Mouse (Mus musculus): ENCODE results near the gene Usp5. TPM values are rescaled to one million over a fixed set of nuclear protein-coding genes. Genes with fewer than 3 reads are reported as not detected.
A peak's percentile ranks its signal among the peaks of the same experiment; 100 is the strongest.

Usp5 gene
- polyA plus RNA-seq (2012; rRNA removed), result 133 and 147 TPM in 2 replicates

DNA sequence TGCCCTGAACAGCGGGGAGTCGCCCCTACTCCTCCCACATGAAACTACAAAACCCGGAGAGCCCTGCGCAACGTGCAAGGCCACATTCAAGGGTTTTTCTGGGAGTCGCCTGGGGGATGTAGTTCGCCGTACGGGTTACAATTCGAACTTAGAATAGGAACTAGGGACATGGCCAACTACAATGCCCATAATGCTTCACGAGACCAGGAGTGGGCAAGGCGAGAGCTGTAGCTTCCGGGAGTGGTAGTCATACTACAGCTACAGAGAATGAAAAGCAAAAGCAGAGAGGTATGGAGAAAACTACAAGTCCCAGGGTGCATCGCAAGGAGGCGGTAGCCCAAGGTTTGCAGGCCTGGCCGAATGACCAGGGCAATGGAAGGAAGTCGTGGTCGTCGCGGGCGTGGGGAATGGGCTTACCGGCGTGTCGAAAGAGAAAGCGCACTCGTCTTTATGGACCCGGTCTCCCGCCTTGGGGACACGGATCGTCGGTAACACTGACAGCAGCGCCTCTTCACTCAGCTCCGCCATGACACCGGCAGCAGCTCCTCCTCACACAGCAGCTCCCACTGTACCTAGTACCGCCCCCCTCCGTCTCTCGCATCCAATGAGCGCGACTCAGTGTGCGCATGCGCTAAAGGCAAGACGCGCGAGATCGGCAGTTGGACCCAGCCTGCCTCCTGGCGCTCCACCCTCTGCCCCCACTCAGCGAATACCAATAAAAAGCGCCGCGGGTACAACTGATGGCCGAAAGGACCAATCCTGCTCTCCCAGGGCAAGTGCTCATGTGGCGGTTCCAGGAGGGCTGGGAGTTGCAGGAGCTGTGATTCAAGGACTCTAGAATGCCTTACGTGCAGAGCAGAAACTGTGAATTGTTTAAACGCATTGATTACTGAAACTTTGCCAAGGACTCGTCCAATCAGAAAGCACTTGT lies at the start of gene Usp5, which contains the start of gene Cdca3:
Usp5 (minus strand) TSS at position 617 of the 931 bp plus-strand sequence.
Cdca3 (plus strand) TSS at position 680 of the 931 bp plus-strand sequence.
- peak; percentile 98 to 99 for DNase-seq (ENCODE audit: extremely low spot score in 1 of 2, low spot score in 1 of 2)

DNA sequence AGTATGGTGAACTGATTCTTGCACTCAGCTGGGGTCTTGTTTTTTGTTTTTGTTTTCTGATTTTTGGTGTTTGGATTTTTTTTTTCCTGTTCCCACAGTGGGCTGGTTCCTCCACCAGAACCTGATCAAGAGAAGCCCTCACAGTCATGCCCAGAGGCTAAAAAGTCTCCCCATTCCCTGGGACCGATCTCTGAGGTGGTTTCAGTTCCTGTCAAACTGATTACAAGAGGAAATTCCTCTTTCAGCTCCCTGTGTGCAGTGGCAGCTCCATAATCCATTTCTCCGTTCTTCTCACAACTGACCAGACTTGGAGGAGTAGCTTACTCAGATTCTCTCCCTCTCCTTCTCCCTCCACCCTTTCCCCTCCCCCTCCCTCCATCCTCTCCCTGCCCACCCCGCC lies 45.1 kb upstream of the Usp5 start:
- no peak for DNase-seq (ENCODE audit: extremely low spot score in 1 of 2, low spot score in 1 of 2)

DNA sequence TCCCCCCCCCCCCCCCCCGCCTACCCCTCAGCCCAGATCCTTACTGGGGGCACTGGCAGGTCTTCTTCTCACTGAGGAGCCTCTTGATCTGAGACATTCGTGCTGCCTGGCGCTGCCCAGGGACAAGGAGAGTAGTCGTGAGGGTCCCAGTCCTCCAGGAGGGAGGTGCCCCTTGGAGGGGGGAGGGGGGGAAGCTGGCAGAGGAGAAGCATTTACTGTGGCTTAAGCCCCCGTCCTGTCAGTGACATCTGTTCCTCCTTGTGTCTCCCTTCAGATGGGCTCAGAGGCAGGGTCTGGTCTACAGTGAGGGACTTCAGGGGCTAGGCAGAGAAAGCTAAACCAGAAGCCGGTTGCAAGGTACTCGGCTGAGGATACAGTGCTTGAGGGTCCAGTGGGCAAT lies 37.3 kb upstream of the Usp5 start:
- DNase-seq (ENCODE audit: extremely low spot score in 1 of 2, low spot score in 1 of 2), result no peak

DNA sequence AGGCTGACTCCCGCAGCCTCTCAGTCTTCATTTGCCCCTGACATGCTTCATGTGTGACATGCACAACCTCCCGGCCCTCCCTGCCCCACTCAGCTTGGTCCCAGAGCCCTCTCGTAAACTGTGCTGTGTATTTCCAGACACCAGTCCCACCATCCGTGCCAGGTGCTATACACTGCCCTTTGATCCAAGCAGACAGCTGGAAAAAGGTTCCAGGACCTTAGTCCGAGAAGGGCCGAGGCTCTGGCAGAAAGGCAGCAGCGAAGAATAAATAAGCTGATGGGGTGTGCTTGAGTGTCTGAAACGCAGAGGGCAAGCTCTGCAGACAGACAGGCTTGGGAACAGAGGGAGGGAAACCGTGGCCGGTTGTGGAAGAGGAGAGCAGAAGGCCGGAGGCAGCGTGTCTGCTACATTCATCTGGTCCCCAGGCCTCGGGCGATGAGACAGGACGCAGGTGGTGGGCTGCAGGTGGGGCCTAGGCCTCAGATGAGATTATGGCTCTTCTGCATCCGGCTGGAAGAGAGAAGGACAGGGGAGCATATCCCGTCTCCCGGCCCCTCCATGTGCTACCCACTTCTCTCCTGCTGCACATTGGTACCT lies 36.6 kb upstream of the Usp5 start:
- DNase-seq (ENCODE audit: extremely low spot score in 1 of 2, low spot score in 1 of 2), result no peak

DNA sequence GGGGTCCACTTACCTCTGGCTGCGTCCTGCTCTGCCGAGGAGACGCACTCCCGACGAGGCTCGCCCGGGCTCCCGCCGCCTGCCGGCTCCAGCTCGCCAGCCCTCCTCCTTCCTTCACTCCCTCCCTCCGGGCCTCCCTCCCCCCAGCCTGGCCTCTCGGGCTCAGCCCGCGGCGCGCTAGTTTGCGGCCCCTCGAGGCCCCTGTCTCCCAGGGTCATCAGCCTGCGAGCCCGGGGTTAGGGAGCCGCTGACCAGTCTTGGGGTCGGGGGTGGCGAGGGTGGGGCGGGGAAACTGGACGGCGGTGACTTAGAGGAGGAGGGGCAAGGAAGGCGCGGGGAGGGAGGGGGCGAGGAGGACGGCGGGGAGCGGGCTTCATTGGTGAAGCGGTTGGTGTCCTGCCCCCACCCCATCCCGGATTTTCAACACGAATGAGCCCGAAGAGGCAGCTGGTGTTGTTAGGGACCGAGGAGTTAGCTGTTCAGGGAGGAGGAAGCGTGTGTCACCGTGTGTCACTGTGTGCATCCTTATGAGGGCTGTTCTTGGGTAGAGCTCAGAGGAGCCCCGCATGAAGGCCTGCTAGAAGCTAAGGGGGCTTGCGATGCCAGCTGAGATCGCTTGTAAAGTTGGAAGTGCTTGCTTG lies 34.5 kb upstream of the Usp5 start, which contains the start of gene Gpr162:
Gpr162 (minus strand) TSS at position 326 of the 641 bp plus-strand sequence.
- peak in 1 of 2 experiments; percentile 80 for DNase-seq (ENCODE audit: extremely low spot score in 1 of 2, low spot score in 1 of 2)

DNA sequence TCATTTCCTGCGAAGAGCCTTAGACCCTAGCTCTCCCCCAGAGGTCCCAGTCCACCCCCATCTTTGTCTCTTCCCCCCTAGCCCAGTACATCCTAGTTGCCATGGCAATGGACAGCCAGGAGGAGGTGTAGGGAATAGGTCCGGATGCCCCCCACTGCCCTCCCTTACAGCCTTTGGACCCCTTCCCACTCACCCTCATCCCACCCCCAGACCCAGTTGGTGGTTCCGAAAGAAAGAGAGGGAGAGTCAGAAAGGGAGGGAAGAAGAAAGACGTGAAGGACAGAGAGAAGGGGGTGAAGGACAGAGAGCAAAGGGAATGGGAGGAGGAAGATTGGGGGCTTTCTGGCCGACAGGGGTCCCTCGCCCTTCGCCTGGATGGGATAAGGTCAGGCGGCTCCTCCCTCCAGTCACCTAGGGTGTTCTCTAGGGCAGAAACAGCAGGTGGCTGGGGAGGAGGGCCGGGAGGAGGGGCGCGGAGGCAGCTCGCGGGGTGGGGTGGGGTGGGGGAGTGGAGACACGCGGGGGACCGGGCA lies 33.9 kb upstream of the Usp5 start:
- DNase-seq (ENCODE audit: extremely low spot score in 1 of 2, low spot score in 1 of 2), result no peak

DNA sequence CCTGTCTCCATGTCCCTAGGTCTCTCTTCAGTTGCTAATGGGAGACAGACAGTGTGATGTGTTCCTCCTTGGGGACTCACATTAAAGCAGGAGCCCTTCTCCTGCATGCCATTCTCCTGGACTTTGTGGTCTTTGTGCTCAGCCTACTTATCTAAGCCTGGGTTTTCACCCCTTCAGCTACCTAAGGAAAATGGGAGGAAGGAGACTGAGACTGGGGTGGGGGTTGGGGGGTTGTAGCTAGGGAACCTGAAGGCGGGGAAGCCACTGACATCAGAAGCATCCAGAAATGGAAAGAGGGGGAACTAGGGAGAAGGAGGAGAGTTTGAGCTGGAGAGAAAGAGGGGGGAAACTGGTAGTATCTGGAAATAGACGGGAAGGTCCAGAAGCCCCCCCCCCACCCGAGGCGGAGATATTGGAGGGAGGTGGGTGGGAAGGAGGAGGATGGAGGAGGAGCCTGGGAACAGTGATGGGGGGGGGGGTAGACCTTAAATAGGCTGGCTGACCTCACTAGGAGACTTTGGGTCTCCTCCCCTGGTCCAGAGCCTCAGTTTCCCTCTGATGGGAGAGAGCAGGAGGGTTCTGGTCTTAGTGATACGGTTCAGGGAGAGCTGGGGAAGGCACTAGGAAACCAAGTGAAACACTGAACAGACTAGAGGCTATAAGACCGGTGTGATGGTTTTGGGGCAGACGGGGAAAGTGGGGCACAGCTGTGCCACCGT lies 33.3 kb upstream of the Usp5 start:
- DNase-seq (ENCODE audit: extremely low spot score in 1 of 2, low spot score in 1 of 2), result peak in 1 of 2 experiments; percentile 65

DNA sequence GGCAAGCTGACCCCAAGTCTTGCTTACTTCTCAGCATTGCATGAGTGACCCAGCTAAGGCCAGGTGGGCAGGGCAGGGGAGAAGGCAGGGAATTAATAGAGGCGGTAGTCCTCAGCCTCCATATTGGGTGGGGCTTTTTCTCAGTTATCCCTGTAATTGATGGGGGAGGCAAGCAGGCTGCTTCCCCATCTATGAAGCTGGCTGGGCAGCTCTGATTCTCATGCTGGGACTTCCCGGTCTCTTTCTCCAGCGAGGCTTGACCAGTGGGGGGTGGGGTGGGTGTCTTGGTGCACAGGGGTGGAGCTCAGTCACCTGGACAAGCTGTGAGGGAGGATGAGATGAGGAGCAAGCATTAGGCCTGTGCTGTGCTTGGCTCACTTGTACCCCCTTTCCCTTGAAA lies 32.5 kb upstream of the Usp5 start:
- DNase-seq (ENCODE audit: extremely low spot score in 1 of 2, low spot score in 1 of 2), result no peak

DNA sequence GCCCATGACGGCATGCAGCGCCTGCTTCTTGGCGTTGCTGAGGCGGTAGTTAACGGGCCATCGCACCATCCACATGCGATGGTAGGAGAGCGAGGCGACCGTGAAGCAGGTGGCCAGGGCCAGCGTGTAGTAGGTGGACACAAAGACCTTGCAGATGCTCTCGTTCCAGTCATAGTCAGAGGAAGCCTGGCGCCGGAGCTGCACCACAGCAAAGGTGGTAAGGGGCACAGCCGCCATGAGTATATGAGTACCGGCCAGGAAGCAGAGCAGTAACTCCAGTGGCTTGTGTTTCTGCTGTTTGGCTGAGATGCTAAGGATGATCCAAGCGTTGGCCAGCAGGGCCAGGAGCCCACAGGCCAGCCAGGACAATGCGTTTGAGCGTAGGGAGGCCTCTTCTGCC lies 32.0 kb upstream of the Usp5 start:
- DNase-seq (ENCODE audit: extremely low spot score in 1 of 2, low spot score in 1 of 2), result no peak

DNA sequence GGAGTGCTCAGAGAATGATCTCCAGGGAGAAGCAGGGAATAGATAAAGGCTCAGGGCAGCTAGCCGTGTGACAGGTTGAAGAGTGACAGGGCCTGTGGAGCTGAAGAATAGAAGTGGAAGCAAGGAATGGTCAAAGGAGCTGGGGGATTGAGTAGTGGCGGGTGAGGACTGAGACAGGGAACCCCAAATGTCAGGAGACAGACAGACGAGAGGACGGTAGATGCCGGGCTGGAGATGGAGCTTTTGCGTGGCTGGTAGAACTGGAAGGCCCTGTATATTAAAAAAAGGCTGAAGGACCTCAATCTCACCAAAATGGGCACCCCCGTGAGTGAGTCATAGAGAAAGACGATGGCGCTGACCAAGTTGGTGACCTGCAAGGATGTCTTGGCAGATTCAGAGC lies 31.2 kb upstream of the Usp5 start:
- DNase-seq (ENCODE audit: extremely low spot score in 1 of 2, low spot score in 1 of 2), result no peak

DNA sequence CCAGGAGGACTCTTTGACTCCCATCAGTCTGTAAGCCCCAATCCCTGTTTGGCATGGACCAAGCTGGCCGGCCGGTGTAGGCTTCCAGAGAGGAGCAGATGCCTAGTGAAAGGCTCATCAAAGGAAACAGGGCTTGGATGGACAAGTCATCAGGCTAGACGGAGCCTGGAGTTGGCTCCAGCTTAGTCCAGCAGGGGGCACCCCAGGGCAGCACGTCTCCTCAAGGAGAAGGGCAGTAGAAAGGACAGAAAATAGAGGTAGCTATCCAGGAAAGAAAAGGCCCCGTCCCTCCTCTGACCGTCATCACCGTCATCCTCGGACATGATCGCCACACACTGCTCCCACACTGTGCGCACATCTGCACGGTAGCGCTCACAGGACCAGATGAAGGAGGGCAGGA lies 30.4 kb upstream of the Usp5 start:
- peak; percentile 79 to 94 for DNase-seq (ENCODE audit: extremely low spot score in 1 of 2, low spot score in 1 of 2)

DNA sequence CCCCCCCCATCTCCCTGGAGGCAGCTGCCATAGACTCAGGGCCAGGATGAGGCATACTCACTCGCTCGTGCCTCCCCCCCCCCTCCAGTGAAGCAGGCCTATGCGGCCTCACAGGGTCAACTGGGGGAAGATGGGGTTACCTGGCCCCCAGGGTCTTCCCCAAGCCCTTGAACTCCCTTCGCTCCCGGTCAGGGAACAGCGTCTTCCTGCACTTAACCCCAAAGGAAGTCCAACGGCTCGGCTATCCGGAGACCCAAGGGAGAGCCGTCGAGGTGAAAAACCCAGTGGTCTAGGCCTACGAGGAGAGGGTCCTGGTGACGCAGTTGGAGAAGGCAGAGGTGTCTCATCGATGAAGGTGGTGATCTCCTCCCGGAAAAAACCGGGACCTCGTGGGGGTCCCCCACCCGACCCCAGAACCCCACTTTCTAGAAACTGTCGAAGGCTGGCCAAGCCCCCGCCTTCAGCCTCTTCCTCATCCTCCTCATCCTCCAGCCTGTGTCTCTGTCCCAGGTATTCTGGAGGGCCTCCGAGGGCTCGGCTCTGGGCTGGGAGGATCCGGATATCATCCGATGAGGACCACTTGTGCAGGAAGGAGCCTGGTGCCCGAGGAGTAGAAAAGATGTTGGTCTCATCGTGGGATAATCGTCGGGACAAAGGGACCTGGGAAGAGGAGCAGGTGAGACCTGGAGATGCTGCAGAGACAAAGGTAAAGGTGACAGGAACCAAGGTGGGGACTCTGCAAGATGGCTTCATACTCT lies 29.5 kb upstream of the Usp5 start:
- DNase-seq (ENCODE audit: extremely low spot score in 1 of 2, low spot score in 1 of 2), result no peak

DNA sequence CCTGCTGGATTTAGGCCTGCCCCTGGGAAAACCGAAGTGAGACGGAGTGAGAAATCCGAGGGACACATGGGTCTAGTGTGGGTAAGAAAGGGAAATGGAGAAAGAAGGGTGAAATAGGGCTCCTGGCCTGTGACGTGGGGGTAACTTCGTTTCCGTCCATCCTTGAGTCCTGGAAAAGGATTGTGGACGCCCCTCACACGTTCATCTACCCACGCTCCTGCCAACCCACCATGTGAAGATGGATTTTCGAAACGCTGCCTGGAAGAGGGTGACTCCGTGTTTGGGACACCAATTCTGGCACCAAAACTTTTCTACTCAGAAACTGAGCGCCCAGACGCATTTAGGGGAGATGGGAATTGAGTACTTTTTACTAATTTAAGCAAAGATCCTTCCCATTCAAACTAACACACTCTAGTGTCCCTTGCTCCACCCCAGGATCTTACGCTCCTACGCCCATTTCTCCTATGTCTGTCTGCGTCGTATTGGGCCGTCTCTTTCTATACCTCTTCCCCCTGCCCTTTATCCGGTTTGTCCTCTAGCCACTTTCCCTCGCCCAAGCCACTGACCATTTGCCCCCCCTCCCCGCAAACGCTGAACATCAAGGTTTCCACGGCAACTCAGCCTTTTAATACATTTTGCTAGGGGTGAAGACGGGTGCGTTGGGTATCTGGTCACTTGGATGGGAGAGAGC lies 28.7 kb upstream of the Usp5 start:
- DNase-seq (ENCODE audit: extremely low spot score in 1 of 2, low spot score in 1 of 2), result peak in 1 of 2 experiments; percentile 60

DNA sequence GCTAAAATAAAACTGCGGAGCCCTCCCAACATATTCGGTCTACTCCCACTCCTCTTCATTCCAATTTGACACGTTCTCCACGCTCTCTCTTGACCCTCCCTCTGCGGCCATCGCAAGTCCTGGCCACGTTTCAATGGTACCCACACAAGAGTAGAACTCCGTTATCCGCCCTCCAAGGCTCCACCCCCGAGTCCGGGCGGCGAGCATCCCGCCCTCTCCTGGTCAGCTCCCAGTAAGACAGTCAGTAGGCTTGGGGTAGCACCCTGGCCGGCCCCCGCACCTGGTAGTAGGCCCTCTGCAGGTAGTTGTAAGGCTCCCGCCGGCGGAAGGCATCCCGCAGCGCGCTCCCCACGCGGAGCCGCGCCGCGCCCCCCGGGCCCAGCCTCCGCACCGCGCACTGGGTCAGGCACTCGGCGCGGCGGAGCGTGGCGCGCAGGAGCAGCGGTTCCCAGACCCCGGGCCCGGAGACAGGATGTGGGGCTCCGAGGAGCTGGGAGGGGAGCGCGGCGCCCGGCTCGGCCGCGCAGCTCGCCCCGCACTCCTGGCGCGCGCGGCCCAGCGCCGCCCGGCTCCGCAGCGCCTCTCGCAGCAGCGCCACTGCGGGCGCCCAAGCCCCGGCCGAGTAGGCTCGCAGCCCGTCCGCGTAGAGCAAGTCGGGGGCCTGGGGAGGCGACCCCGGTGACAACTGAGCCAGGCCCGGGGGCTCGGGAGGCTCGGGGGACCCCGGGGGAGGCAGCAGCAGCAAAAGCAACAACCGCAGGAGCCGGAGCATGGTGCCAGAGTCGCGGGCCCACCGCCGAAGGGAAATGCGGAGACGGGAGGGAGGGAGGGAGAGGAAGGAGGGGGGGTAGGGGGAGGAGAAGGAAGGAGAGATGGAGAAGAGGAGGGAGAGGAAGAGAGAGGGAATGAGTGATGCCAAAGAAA lies 27.9 kb upstream of the Usp5 start, which contains the start of gene P3h3:
P3h3 (minus strand) TSS at position 837 of the 924 bp plus-strand sequence.
- peak; percentile 75 to 87 for DNase-seq (ENCODE audit: extremely low spot score in 1 of 2, low spot score in 1 of 2)

DNA sequence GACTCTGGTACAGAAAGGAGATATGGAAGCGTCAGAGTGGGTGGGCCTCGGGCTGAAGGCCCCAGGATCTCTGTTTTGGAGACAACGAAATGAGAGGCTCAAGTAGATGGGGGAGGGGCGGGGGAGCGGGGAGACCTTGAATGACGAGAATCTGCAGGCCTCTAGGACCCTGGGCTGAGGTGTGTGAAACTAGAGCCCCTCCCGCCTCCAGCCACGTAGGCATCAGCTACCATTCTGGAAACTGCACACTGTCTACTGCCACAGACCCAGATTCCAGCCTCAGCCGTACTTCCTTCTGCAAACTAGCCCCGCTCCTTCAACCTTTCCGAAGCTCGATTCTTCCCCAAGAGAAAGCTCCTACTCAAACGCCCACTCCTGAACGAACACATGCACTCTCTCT lies 27.0 kb upstream of the Usp5 start:
- peak in 1 of 2 experiments; percentile 52 for DNase-seq (ENCODE audit: extremely low spot score in 1 of 2, low spot score in 1 of 2)

DNA sequence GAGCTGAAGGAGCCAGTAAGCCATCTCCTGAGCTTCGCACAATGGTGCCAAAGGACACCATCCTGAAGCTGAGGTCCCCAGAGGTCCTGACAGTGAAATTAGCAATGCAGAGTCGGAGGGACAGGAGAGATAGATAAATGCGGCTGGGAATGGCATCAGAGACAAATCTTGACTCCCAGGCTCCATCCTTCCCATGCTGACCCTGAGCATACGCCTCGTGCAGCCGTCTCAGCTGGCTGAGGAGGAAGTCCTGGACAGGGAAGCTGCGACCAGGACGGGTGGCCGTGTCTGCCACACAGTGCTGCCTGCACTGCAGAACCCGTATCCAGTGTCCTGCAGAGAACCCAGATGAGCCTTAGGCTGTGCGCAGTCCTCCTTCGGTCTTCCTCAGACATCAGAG lies 25.4 kb upstream of the Usp5 start:
- DNase-seq (ENCODE audit: extremely low spot score in 1 of 2, low spot score in 1 of 2), result no peak

DNA sequence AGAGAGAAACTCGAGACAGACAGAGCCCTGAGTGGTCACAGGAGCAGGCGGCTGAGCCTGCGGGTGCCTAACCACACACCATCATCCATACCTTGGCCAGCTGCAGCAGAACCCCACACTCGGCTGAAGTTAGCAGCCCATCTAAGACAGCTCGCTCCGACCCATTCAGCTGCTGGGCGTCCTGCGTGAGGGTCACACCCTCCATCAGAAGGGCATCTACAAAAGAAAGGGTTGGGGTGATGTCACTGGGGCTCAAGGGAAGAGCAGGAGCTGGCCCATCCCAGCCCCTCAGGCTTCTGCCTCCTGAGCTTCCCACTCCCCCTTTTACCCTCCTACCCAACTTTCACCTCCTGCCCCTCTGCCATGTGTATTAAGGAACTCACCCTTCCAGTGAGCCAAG lies 21.3 kb upstream of the Usp5 start:
- DNase-seq (ENCODE audit: extremely low spot score in 1 of 2, low spot score in 1 of 2), result no peak

DNA sequence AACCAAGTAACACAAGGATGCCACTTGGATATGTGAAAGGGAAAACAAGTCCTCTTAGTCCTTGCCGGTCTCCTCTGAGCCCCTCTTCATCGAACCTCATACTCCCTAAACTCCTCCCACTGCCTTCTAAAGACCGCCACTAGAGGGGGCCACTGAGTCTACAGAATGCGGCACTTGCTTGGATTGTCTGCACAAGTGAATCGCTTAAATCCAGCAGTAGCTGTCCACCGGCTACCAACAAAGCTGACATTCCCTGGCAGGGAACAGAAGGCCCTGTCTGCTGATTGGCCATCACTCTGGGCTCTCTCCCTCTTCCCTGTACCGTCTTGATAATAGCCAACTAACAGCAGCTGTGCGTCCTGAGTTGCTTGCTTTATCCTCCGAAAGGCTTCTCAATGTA lies 18.0 kb upstream of the Usp5 start:
- DNase-seq (ENCODE audit: extremely low spot score in 1 of 2, low spot score in 1 of 2), result peak; percentile 87 to 98

Data from frontal cortex, adult 2 months (tissue).